Mouse (Mus musculus) urinary bladder, postnatal 14 days (tissue): Measurements from ENCODE around the gene Chpf.

Source experiments
- DNase-seq: peaks from one replicate; pipeline ENCODE4 v3.0.0; 2021; ENCODE audit warnings: low spot score

Chpf gene

DNA sequence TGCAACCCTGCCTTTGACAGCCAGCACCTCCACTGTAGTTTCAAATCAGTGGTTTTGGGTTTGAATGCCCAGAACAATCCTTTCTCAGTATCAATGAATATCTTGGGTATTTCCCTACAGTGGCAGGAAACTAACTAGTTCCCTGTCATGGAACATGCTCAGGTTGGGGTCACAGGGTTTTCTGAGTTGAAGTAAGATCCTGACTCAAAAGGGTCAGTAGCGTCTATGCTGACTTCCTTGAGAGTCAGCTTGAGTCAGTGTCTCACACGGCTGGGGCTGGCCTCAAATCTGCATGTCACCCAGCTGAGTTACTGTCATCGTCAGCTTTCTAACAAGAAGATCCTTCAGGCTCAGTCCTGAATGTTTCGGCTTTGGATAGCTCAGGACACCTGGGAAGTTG lies 19.8 kb upstream of the Chpf start:
- DNase-seq = no peak

DNA sequence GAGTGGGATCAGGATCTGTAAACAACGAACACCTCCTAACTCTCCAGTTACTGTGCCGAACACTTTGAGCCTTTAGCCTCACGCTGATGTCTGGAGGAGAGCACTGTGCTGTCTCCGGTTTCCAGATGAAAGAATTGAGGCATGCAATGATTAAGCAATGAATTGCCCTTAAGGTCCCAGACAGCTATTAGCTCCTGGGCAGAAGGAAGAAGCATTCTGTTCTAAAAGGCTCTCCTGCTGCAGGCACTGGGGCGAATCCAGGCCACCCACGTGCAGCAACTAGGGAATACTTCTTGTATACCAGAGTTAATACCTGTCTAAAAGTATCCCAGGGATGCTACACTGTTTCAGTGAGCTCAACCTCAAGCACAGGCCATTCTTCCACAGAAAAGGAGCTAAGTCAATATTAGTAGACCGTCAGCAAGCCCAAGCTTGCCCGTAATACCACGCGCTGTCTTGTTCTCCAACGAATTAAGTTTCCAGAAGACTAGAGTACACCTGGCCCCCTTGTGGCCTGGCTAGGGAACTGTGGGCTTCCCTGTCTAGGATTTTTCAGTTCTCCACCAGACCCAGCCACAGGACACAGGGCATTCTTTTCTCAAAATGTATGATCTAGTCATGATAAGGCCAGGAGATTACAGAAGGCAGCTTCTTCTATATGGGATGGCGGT lies 15.9 kb upstream of the Chpf start:
- DNase-seq = peak; percentile 60

DNA sequence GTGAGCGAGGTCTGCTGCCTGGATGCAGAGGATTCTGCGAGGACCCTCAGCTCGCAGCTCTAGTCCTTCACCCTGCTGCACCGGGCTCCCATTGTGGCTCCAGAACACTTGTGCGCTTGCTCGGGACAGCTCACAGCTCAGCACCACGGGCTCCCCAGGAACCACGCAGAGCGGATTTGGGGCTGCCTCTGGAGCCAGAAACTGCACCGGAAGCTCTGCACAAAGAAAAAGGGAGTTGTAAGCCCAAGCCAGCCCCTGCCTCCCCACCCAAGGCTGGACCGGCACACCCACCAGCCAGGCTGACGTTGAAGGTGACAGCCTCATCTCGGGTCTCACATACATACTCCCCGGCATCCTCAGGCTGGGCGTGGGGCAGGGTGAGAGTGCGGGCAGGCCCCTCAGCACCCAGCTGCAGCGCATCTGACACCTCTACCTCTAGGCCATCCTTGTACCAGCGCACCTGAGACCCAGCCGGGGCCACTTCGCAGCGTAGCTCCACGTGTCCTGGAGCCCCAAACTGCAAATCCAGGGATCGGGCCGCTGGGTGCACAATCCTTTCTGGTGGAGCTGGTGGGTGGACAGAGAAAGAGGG lies 13.6 kb upstream of the Chpf start:
- DNase-seq = no peak

DNA sequence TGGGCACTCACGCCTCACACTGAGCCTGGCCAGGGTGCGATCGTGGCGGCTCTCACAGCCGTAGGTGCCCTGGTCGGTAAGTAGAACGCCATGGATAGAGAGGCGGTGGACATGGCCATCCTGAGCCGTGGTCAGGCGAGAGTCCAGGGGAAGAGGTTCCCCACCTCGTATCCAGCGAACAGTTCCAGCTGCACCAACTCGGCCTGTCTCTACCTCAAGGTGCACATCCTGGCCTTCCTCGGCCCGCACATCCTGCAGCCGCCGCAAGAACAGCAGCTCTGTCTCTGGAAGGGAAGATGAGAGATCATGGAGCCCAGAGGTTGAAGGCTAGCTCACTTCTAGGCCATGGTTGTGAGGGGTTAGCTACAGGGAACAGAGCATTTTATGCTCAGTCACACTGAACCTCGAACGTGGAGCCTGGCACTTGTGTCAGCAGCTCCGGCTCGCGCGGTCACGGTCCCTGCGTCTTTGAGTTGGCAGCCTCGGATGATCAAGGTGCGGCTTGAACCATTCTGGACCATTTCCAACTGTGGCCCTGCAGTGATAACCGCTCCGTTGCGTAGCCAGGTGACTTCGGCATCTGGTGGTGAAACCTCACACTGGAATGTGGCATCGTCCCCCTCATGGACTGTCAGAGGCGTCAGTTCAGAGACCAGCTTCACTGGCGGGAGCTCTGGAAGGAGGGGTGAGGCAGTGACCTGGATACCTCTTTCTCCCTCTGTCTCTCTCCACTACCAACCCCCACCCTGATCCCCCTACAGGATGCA lies 11.9 kb upstream of the Chpf start:
- DNase-seq = no peak

DNA sequence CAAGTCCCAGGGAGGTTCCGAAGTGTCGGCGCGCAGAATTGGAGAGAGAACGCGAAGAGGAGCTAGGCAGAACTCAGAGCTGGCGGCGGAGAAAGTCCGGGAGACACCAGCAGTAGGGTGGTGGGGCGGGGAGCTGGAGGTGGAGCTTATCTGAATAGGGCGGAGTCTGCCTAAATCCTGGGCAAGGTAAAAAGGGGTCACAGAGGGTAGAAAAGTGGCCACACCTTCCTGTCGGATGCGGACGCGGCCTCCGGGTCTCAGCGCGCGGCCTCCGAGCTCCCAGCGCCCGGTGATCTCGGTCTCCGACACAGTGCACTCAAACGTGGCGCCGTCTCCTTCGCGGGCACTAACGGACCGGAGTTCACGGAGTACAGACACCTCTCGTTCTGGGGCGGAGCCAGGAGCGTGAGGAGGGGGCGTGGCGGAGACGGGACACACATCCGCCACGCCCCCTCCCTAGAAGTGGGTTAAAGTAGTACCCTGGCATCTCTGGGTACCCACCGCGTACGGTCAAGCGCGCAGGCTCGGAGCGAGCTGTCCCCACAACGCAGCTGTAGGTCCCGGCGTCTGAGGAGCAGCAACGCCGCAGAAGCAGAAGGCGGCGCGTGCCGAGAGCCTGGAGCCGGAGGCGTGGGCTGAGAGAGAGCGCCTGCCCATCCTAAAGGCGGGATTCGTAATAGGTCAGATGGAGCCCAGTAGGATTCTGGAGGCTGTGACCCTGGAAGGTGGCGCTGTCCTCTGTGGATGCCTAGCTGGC lies 8.5 kb upstream of the Chpf start:
- peak; percentile 79 for DNase-seq

DNA sequence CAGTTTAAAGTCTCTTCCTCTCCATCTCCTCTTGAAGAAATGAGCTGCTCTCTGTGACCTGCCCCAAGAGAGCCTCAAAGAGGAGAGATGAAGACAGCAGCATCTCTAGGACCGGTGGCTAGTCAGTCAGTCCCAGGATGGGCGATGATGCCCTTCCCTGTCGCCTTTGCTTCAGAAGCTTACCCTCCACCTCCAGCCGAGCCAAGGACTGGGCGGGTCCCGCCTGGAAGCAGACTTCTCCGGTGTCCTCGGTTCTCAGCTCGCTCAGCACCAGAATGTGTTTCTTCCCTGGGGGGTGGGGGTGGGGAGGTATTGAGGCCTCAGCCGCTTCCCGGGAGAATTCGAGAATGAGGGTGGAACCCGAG lies 7.9 kb upstream of the Chpf start:
- no peak for DNase-seq

DNA sequence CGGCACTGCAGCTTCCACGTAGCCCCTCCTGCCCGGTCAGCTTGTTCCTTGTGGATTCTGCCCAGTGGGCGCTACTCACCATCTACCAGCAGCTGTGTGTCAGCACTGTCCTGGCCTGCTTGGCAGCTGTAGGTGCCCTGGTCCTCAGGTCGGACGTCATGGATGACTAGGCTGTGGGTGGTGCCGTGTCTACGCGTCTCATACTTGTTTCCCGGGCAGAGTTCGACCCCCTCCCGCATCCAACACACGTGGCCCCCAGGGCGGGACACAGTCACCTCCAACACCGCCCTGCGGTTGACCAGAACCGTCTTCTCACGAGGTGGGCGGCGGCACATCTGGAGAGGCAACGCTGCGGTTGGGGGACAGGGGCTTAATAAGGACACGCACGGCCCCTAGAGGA lies 7.5 kb upstream of the Chpf start:
- no peak for DNase-seq

DNA sequence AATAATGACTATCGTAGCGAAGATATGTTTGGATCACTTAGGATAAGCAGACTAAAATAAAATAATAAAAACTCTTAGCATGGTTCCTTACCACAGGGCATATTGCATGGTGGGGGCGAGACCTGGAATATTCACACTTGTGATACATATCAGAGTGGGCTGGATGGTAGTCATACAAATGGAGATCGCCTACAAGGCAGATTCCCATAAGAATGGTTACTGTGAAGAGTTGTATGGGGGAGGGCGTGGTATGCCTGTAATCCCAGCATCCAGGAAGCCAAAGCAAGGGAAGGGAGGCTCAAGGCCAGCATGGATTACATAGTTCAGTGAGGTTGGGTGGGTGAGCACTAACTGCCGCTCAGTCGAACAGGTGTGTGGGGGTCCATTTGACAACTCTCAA lies 1.6 kb upstream of the Chpf start:
- DNase-seq = no peak

DNA sequence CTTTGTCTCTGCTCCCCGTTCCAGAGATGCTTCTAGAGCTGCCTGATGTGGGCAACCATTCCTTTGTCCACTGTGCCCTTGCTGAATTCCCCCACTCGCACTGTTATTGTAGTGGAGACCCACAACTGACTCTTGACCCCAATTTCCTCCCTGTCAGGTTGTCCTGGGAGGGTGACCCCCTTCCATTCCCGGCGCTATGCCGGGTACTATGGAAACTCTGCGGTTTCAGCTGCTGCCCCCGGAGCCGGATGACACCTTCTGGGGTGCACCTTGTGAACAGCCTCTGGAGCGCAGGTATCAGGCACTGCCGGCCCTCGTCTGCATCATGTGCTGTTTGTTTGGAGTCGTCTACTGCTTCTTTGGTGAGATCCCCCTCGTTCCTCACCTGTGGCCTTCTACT lies 929 bp upstream of the Chpf start:
- no peak for DNase-seq

DNA sequence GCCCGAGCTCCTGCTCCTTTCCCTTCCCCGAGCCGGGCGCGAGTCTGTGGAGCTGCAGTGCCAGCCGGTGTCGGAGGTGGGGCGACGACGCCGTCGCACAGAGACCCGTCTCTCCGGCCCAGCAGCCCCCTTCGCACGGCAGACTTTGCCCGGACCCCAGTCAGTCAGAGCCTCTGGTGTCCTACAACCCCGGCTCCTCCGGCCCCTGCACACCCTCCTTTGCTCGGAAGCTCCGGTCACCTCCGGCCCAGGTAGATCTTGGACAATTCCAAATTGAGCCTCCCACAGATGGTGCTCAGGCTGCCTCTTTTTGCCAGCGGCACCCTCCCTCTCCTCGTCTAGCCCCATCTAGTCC lies 505 bp upstream of the Chpf start:
- DNase-seq = no peak

DNA sequence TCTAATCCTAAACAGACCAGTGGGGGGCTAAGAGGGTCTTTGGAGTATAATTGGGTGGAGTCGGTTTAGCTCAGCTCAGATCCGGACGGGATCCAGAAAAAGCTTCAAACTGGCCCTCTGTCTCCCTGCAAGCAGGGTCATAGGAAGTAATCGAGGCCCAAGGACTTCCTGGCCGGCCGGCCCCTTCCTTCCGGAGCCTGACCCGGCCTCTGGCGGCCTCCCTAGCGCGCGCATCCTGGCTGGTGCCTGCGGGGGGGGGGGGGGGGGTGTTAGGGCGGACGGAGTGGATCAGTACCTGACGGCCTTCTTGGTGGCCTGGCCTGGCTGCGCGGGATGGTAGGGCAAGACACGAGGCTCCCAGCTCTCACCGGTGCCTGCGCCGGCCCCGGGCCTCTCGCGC lies 610 bp downstream of the Chpf start:
- peak; percentile 34 for DNase-seq

DNA sequence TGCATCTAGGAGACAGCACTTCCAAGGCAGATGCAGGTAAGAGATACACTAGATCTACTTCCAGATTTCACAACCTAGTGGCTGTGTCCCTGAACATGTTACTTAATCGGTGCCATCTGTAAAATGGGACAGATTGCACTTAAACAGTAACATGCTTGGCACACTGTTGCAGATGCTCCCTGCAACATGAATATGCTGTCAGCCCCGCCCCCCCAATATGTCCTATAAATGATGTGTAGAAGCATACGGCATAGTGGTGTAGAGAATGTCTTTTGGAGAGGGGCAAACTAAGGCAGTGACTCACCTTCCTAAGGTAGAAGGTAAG lies 1.2 kb downstream of the Chpf start:
- no peak for DNase-seq

DNA sequence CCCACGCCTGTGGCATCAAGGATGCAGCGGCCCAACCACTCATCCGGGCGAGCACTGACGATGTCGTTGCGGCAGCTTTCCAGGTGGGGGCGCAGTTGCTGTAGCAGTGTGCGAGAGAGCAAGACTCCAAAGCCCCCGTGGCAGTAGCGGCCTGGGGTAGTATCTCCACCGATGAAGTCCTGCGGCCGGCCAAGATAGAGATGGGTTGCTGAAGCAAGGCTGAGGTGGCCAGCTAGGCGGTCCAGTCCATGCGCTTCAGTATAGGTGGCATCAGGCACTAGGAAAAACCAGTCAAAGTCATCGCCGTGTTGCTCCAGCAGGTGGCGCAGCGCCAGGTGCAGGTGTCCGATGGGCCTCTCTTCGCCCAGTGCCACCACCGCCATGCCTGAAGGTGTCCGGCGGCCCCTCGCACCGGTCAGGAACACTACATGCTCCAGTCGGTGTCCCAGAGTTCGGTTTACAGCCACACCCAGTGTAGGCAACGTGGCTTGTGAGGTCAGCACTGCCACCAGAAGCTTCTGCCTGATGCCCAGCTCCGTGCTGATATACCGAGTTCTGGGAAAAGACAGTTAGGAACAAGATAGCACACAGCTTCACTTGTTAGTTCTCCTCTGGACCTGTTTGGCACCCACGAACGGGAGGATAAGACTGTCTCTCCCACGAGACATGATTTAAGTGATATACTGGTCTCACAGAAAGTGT lies 1.7 kb downstream of the Chpf start:
- peak; percentile 90 for DNase-seq

DNA sequence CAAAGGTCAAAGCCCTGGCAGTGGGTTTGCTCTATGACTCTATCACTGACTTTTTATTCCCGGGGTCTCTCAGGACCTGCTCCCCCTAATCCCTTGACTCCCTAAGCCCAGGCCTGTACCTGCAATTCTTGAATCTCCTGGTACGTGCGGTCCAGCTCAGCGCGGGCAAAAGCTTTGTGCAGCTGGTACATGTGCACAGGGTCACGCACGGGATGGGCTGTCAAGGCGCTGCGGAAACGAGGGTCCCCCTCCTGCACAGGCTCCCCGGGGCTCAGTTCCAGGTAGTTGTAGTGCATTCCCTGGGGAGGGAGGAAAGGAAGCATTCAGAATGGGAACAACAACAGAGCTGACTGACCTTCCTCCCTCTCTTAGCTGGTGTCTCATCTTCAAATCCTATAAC lies 2.7 kb downstream of the Chpf start:
- no peak for DNase-seq

DNA sequence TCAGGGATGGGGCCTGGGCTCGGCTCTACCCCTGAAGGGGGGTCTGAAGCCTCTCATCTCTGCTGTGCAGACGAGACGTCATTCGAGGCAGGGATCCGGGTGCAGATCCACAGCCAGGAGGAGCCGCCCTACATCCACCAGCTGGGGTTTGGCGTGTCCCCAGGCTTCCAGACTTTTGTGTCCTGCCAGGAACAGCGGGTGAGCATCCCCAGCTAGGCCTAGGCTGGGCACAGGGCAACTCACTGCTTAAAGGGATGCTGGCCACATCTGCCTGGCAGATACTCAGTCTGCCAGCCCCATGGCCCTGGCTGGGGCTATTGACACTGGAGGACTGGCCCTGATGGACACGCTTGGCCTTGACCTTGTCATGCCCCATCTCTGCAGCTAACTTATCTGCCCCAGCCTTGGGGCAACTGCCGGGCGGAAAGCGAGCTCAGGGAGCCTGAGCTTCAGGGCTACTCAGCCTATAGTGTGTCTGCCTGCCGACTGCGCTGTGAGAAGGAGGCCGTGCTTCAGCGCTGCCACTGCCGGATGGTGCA lies 9.8 kb downstream of the Chpf start:
- DNase-seq = no peak

DNA sequence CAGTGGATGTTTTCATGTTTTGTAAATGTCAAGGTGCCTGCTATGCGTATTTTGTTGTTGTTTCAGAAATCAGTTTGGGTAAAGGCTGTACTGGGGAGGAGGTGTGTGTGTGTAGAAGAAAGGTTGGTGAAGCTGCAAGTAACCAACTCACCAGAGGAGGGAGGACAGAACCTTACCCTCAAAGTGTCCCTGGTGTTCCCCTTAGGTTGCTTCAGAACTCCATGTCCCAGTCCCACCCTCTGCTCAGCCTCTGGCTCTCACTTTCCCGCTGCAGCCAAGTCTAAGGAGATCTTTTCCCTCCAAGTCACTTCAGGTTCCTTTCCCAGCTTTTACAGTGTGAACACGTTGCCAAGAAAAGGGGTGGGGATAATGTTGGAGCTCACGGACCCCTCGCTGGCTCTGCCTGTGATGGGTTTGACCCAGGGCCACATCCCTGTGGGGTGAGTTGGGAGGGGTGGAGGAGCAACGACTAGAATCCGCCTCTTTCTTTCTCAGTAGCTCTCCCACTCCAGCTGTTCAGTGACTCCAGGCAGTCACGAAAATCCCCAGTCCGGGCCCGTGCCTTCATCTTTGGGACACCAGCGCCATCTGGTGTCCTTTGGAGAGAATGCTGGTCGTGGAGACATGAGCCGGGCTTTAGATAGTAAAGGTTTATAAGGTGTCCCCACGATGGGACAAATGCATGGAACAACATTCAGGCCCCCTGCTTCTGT lies 11.7 kb downstream of the Chpf start:
- peak; percentile 81 for DNase-seq

DNA sequence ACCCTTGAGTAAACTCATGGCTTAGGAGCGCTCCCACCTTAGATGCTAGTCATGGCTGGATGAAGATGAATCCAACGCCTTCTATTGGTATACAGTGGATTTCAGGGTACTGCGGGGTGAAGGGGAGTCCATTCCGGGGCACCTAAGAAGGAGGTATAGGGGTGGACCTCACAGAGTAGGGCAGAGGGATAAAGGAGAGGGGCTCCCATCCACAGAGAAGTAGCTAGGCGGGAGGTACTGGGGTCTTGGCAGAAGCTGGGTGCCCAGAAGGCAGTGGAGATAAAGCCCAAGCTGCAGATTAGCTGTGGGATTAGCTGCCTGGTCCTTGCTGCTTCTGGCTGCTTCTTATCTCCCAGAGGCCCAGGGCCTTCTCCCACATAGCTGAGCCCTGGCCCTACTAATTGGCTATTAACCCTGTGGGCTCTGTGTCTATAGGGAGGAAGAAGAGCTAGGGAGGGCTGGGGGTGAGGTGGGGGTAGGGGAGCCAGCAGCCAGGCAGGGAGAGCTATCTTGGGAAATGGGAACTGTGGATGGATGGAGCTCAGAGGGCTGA lies 15.4 kb downstream of the Chpf start:
- no peak for DNase-seq

DNA sequence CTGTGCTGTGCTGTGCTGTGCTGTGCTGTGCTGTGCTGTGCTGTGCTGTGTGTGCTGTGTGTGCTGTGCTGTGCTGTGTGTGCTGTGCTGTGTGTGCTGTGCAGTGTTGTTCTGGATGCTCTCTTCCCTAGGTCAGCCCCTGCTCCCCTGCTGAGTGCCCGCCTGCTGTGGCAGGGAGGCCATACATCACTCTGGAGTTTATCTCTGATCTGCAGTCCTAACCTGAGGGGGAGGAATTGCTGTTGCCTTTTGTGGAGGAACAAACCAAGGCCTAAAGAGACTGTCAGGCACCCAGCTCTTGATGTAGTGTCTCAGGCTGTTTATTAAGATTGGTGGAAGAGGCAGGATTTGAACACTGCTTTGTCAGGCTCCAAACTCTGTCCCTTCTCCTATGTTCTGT lies 16.5 kb downstream of the Chpf start:
- no peak for DNase-seq

DNA sequence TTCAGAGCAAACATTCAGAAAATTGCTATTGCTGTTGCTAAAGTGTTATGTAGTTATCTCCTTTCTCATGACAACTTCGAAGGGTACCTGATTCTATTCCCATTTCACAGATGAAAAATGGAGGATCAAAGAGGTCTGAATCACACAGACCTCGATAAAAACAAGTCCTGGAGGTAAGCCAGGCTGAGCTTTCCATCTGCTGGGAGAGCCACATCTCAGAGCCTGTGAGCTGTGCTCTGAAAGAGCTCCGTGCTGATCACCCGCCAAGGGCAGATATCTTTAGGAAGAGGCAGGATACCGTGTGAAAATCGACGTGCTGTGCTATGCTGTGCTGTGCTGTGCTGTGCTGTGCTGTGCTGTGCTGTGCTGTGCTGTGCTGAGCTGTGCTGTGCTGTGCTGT lies 18.8 kb downstream of the Chpf start:
- no peak for DNase-seq

DNA sequence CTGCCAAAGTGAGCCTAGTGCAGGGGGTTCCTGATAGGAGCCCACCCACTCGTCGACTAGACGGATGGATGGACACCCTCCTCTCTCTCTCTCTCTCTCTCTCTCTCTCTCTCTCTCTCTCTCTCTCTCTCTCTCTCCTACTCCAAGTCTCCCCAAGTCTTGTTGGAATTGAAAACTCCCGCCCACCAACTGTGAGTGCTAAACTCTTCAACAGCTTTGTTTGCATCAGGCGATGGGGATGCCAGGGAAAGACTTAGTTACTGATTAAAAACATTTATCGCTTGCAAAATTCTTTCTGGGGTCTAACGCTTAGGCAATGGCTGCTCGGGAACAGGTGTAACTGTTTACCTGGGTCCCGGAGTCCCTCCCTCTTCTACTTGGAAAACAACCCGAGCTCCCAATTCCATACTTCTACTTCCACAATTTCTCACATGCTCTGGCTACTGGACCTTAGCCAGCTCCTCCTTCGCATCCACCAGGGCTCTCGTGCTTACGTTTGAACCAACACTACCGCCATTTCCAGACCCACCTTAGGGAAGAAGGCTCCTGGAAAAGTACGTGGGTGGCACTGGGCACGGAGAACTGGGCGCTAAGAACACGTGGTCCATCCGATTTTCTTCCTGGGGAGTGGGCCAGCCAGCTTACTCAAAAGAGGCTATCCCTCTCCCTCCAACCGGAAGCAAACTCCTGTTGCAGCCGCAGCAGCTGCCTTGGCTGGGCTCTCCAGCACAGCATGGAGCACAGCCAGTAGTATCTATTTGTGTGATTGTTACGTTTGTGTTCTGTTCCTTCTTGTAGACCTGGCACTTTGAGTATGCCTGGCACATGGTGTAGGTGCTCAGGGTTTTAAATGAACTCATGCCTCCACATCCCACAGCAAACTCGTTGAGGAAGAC lies 20.1 kb downstream of the Chpf start:
- no peak for DNase-seq
